Mouse (Mus musculus): ENCODE data around the gene Cacybp. TPM values are rescaled to one million over a fixed set of nuclear protein-coding genes. Genes with fewer than 3 reads are reported as not detected.

Gene Cacybp
- polyA plus RNA-seq, 1 experiment from 2014 or later = 252 TPM

DNA sequence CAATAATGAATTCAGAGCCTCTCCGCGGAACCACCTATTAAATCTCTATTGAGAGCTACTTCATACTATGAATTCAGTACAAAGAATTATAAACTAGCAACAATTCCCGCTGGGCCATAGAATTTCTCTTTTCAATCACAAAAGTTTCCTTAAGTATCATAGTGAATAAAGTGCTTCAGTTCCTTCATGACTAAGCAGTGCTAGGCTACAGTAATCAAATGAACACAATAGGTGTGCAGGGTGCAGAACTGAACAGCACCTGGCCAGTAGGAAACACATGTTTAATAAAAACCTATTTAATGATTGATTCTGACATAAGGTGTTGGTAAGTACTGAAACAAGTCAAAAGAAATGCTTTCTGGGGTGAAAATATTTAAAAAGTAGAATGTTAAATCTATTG lies 19.4 kb upstream of the Cacybp start:
- Histone ChIP-seq H3K9ac (ENCODE audit: low read depth, low read length) (no peak overlapping the region), H3K4me2 (replicated peaks; ENCODE audit: low read depth, low read length) (no peak overlapping the region), H3K36me3 (ENCODE audit: control insufficient read depth, insufficient read depth, low read length) (no peaks in the 10 kb centered on the region), H3K27ac (ENCODE audit: low read depth, low read length) (no peak overlapping the region), H3K4me3 (ENCODE audit: low read length) (no peak overlapping the region), H3K27me3 (ENCODE audit: control insufficient read depth, insufficient read depth, low read length) (no peaks in the 10 kb centered on the region), H3K4me1 (ENCODE audit: control insufficient read depth, insufficient read depth, low read length) (no peaks in the 10 kb centered on the region), H3K9me3 (ENCODE audit: control insufficient read depth, low read length) (no peaks in the 10 kb centered on the region)
- WGBS = 93% methylated on average over 3 of the region's 3 CpGs
- ATAC-seq (ENCODE audit: low FRiP score, low TSS enrichment) = no peak

DNA sequence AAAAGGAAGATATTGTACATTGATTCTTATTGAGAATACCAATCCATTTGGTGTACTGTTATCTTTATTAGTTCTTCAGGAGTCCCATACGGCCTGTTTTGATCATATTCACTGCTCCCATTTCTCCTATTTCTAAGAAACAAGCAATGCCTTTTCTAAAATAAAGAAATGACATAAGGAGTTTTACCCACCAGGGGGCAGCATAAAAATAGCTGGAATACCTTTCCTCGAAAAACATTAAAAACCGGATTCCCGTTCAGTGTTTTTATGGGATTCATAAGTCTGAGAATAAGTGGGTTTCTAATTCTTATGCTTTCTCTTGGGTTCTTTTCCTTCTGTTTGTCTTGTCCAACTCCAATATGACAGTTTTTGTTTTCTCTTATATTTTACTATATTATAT lies 18.3 kb upstream of the Cacybp start:
- Histone ChIP-seq H3K27ac (ENCODE audit: low read depth, low read length) (no peak overlapping the region), H3K4me3 (ENCODE audit: low read length) (no peak overlapping the region), H3K9ac (ENCODE audit: low read depth, low read length) (no peak overlapping the region), H3K9me3 (ENCODE audit: control insufficient read depth, low read length) (no peaks in the 10 kb centered on the region), H3K36me3 (ENCODE audit: control insufficient read depth, insufficient read depth, low read length) (no peaks in the 10 kb centered on the region), H3K4me1 (ENCODE audit: control insufficient read depth, insufficient read depth, low read length) (no peaks in the 10 kb centered on the region), H3K27me3 (ENCODE audit: control insufficient read depth, insufficient read depth, low read length) (no peaks in the 10 kb centered on the region), H3K4me2 (replicated peaks; ENCODE audit: low read depth, low read length) (no peak overlapping the region)
- ATAC-seq (ENCODE audit: low FRiP score, low TSS enrichment) = no peak
- 46% methylated on average over 4 of the region's 4 CpGs for WGBS

DNA sequence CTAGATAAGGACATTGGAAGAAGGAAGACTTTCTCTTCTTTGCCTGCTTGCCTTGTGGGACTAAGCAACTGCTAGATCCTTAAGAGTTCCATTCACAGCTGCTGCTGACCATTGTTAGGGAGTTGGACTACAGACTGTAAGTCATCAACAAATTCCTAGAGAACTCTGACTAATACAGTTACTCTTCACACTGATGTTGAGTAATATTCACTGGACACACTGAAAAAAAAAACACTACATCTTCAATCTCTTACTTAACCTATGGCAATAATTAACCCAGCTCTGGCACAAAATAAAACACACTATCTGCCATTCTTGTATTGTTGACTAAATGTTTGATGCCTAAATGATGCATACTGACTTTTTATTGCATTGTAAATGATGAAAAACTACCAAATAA lies 15.2 kb upstream of the Cacybp start:
- no peaks in the 10 kb centered on the region for H3K36me3 ChIP-seq (ENCODE audit: control insufficient read depth, insufficient read depth, low read length)
- no peak overlapping the region for H3K4me3 ChIP-seq (ENCODE audit: low read length)
- no peaks in the 10 kb centered on the region for H3K4me1 ChIP-seq (ENCODE audit: control insufficient read depth, insufficient read depth, low read length)
- no peak overlapping the region for H3K4me2 ChIP-seq (replicated peaks; ENCODE audit: low read depth, low read length)
- ATAC-seq (ENCODE audit: low FRiP score, low TSS enrichment) = no peak
- no peaks in the 10 kb centered on the region for H3K27me3 ChIP-seq (ENCODE audit: control insufficient read depth, insufficient read depth, low read length)
- no peaks in the 10 kb centered on the region for H3K9me3 ChIP-seq (ENCODE audit: control insufficient read depth, low read length)
- no peak overlapping the region for H3K27ac ChIP-seq (ENCODE audit: low read depth, low read length)
- H3K9ac ChIP-seq (ENCODE audit: low read depth, low read length) = no peak overlapping the region

DNA sequence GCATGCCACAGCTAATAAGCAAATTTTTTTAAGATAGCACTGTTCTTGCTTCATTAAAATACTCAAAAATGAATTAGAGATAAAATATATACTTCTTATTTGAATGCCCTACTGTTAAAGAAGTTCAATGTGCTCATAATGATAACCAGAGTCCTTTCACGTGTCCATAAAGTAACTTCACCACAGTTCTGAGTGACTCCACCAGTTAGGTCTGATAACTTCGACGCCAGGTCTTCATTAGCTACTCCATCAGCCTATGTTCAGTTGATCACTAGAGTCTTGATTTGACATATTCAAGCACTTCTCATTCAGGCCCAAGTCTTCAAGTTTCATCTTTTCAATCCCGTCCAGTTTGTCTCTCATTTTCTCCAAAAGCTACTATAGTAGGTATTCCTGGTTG lies 14.5 kb upstream of the Cacybp start:
- no peak for ATAC-seq (ENCODE audit: low FRiP score, low TSS enrichment)
- H3K36me3 ChIP-seq (ENCODE audit: control insufficient read depth, insufficient read depth, low read length) = no peaks in the 10 kb centered on the region

GRCm38 (mm10) chr1:160224093-160224492 lies 11.4 kb upstream of the Cacybp start:
- ATAC-seq (ENCODE audit: low FRiP score, low TSS enrichment) = no peak
- H3K4me2 ChIP-seq (replicated peaks; ENCODE audit: low read depth, low read length) = no peak overlapping the region
- WGBS = 67% methylated on average over 2 of the region's 2 CpGs
- H3K4me1 ChIP-seq (ENCODE audit: control insufficient read depth, insufficient read depth, low read length) = no peaks in the 10 kb centered on the region
- H3K36me3 ChIP-seq (ENCODE audit: control insufficient read depth, insufficient read depth, low read length) = no peaks in the 10 kb centered on the region
- no peaks in the 10 kb centered on the region for H3K27me3 ChIP-seq (ENCODE audit: control insufficient read depth, insufficient read depth, low read length)
- no peak overlapping the region for H3K27ac ChIP-seq (ENCODE audit: low read depth, low read length)
- no peak overlapping the region for H3K9ac ChIP-seq (ENCODE audit: low read depth, low read length)
- H3K9me3 ChIP-seq (ENCODE audit: control insufficient read depth, low read length) = no peaks in the 10 kb centered on the region
- no peak overlapping the region for H3K4me3 ChIP-seq (ENCODE audit: low read length)

More for the DNA sequence above, 14.5 kb upstream of the Cacybp start:
- Histone ChIP-seq H3K9me3 (ENCODE audit: control insufficient read depth, low read length) (no peaks in the 10 kb centered on the region), H3K9ac (ENCODE audit: low read depth, low read length) (no peak overlapping the region), H3K27me3 (ENCODE audit: control insufficient read depth, insufficient read depth, low read length) (no peaks in the 10 kb centered on the region), H3K27ac (ENCODE audit: low read depth, low read length) (no peak overlapping the region), H3K4me3 (ENCODE audit: low read length) (no peak overlapping the region), H3K4me1 (ENCODE audit: control insufficient read depth, insufficient read depth, low read length) (no peaks in the 10 kb centered on the region), H3K4me2 (replicated peaks; ENCODE audit: low read depth, low read length) (no peak overlapping the region)
- WGBS = 92% methylated on average over 4 of the region's 4 CpGs

DNA sequence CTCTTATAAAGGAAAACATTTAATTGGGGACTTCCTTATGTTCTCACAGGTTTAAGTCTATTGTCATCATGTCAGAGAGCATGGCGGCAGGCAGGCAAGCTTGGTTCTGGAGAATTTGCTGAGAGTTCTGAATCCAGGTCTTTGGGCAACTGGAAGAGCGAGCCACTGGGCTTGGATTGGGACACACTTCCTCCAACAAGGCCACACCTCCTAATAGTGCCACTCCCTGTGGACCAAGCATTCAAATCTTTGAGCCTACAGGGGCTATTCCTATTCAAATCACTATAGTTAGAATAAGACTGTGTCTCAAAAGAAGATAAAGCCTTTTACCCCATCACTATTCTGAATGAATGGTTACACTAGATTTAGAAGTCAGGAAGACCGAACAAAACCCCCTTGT lies 5.2 kb upstream of the Cacybp start:
- H3K36me3 ChIP-seq (ENCODE audit: control insufficient read depth, insufficient read depth, low read length) = no peaks in the 10 kb centered on the region
- H3K4me3 ChIP-seq (ENCODE audit: low read length) = no peak overlapping the region
- H3K9ac ChIP-seq (ENCODE audit: low read depth, low read length) = no peak overlapping the region
- 92% methylated on average over 3 of the region's 3 CpGs for WGBS
- no peaks in the 10 kb centered on the region for H3K4me1 ChIP-seq (ENCODE audit: control insufficient read depth, insufficient read depth, low read length)
- no peaks in the 10 kb centered on the region for H3K9me3 ChIP-seq (ENCODE audit: control insufficient read depth, low read length)
- H3K27ac ChIP-seq (ENCODE audit: low read depth, low read length) = no peak overlapping the region
- no peaks in the 10 kb centered on the region for H3K27me3 ChIP-seq (ENCODE audit: control insufficient read depth, insufficient read depth, low read length)
- H3K4me2 ChIP-seq (replicated peaks; ENCODE audit: low read depth, low read length) = no peak overlapping the region
- no peak for ATAC-seq (ENCODE audit: low FRiP score, low TSS enrichment)

DNA sequence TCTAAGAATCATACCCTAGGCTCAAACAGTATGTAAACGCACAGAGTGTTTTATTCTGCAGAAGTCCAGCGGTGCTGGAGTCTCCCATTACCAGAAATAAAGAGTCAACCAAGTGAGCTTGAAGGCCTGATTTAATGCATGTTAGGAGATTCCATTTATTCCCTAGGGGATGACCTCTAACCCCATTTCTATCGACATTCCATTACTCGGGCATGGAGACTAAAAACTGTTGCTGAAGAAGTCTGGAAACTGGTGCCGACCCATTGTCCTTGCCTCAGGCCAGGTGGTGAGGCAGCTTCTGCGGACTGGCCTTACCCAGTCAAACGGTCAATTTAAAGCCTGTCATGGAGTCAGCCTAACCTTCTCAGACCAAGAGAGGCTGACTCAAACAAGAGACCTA lies 1.5 kb upstream of the Cacybp start:
- H3K9me3 ChIP-seq (ENCODE audit: control insufficient read depth, low read length) = no peaks in the 10 kb centered on the region
- H3K27me3 ChIP-seq (ENCODE audit: control insufficient read depth, insufficient read depth, low read length) = no peaks in the 10 kb centered on the region
- no peak overlapping the region for H3K9ac ChIP-seq (ENCODE audit: low read depth, low read length)
- WGBS = 84% methylated on average over 7 of the region's 7 CpGs
- H3K4me1 ChIP-seq (ENCODE audit: control insufficient read depth, insufficient read depth, low read length) = peaks cover 9% of the 10 kb centered on the region; the same call in 1 of the 2 replicates
- no peak for ATAC-seq (ENCODE audit: low FRiP score, low TSS enrichment)
- H3K27ac ChIP-seq (ENCODE audit: low read depth, low read length) = no peak overlapping the region
- H3K36me3 ChIP-seq (ENCODE audit: control insufficient read depth, insufficient read depth, low read length) = no peaks in the 10 kb centered on the region
- no peak overlapping the region for H3K4me3 ChIP-seq (ENCODE audit: low read length)
- no peak overlapping the region for H3K4me2 ChIP-seq (replicated peaks; ENCODE audit: low read depth, low read length)

DNA sequence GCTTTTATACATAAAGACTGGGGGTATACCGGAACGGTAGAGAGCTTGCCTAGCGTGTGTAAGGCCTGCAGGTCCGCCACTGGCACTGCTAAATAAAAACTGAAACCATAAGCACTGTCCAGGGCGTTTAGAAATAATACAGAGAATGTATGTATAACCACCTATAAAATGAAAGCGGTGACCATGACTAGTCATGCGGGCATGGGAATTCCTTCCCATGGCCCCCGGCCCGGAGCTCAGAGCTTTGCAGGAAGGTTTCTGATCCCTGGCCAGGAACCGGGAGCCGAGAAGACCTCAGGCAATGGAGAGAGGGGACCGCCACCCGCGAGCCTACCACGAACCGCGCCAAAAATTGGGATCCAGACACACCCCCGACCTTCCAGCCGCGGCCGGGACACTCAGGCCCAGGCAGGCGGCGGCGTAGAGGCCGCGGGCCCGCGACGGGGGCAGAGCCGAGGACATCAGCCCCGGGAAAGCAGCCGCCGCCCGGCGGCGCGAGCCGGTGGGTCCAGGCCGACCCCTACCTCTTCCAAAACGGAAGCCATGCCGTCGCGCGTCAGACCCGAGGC lies 468 bp downstream of the Cacybp start:
- Histone ChIP-seq H3K4me3 (ENCODE audit: low read length) (peak overlapping the region; percentile 71), H3K9me3 (ENCODE audit: control insufficient read depth, low read length) (no peaks in the 10 kb centered on the region), H3K27me3 (ENCODE audit: control insufficient read depth, insufficient read depth, low read length) (no peaks in the 10 kb centered on the region), H3K4me2 (replicated peaks; ENCODE audit: low read depth, low read length) (peak overlapping the region; percentile 68), H3K9ac (ENCODE audit: low read depth, low read length) (peak overlapping the region; percentile 75), H3K36me3 (ENCODE audit: control insufficient read depth, insufficient read depth, low read length) (peaks cover 8% of the 10 kb centered on the region), H3K27ac (ENCODE audit: low read depth, low read length) (peak overlapping the region; percentile 99), H3K4me1 (ENCODE audit: control insufficient read depth, insufficient read depth, low read length) (peaks cover 9% of the 10 kb centered on the region; the same call in 1 of the 2 replicates)
- peak; percentile 78 for ATAC-seq (ENCODE audit: low FRiP score, low TSS enrichment)
- under 1% methylated on average over 44 of the region's 45 CpGs for WGBS

- Histone ChIP-seq H3K27ac (ENCODE audit: low read depth, low read length) (peak overlapping the region; percentile 99; the same call in 1 of the 2 replicates), H3K9ac (ENCODE audit: low read depth, low read length) (peak overlapping the region; percentile 75)
- under 1% methylated on average over 8 of the region's 8 CpGs for WGBS
Measured at GRCm38 (mm10) chr1:160211597-160212122, 1.0 kb downstream of the Cacybp start.

More at GRCm38 (mm10) chr1:160211597-160212122, 1.0 kb downstream of the Cacybp start:
- H3K4me3 ChIP-seq (ENCODE audit: low read length) = peak overlapping the region; percentile 71
- no peaks in the 10 kb centered on the region for H3K9me3 ChIP-seq (ENCODE audit: control insufficient read depth, low read length)
- no peaks in the 10 kb centered on the region for H3K27me3 ChIP-seq (ENCODE audit: control insufficient read depth, insufficient read depth, low read length)
- peak overlapping the region; percentile 68 for H3K4me2 ChIP-seq (replicated peaks; ENCODE audit: low read depth, low read length)
- H3K36me3 ChIP-seq (ENCODE audit: control insufficient read depth, insufficient read depth, low read length) = peaks cover 13% of the 10 kb centered on the region
- H3K4me1 ChIP-seq (ENCODE audit: control insufficient read depth, insufficient read depth, low read length) = peaks cover 9% of the 10 kb centered on the region; the same call in 1 of the 2 replicates
- no peak for ATAC-seq (ENCODE audit: low FRiP score, low TSS enrichment)
